Mouse (Mus musculus) activated CD4-positive, CD25-positive, alpha-beta regulatory T cell, adult 4 months (primary cell): ENCODE data around the gene Cpxcr1. TPM values are rescaled to one million over a fixed set of nuclear protein-coding genes. Genes with fewer than 3 reads are reported as not detected.

Experiments used
- ATAC-seq: one replicate; pipeline ENCODE4 v1.8.0; 2017
- polyA plus RNA-seq, 2 experiments: library from polyadenylated mRNA; unstranded; fragments of 100-300 nt; shearing (Covaris generic); gene quantifications; one replicate each; pipeline ENCODE4 v1.2.1; 2017

The Cpxcr1 gene
- not detected for polyA plus RNA-seq

- ATAC-seq: no peak
These were observed at the start of gene Cpxcr1 for GRCm38 (mm10) chrX:116448644-116449043. Gene Cpxcr1, plus strand, starts transcription at chrX:116448944.

Other genes with a start within 250 kb of the Cpxcr1 start
- gene H2afb2, start 232.2 kb downstream of the Cpxcr1 start, polyA plus RNA-seq: not detected